Mouse (Mus musculus) c-Kit-positive CD71-negative TER-119-negative erythroid progenitor cells, embryonic 14.5 days (primary cell): ENCODE measurements at regions not wholly inside any gene's neighbourhood (a gene's known extent, or its start where the extent isn't known, plus 50 kb on each side); places are given as distances from the start of the nearest gene placed in this dataset.

ENCODE experiments used
- DNase-seq: peaks from one replicate; pipeline ENCODE4 v3.0.0-alpha.2; 2013; ENCODE audit warnings: low read depth

- DNase-seq: no peak
Measured at GRCm38 (mm10) chr7:72906536-72906935, 468.8 kb upstream of the Rgma start.

- no peak for DNase-seq
Measured at GRCm38 (mm10) chr7:72926772-72927380, 448.4 kb upstream of the Rgma start.

GRCm38 (mm10) chr7:72938842-72939241 is 436.5 kb upstream of the Rgma start:
- no peak for DNase-seq

- no peak for DNase-seq
Measured at GRCm38 (mm10) chr7:72947531-72947930, 427.8 kb upstream of the Rgma start.

GRCm38 (mm10) chr7:72948026-72948425 is 427.3 kb upstream of the Rgma start:
- no peak for DNase-seq

- DNase-seq: no peak
Measured at GRCm38 (mm10) chr7:72948666-72949065, 426.6 kb upstream of the Rgma start.

- no peak for DNase-seq
Measured at GRCm38 (mm10) chr7:72949886-72950285, 425.4 kb upstream of the Rgma start.

- no peak for DNase-seq
Measured at GRCm38 (mm10) chr7:72957674-72958073, 417.6 kb upstream of the Rgma start.

GRCm38 (mm10) chr7:72961321-72961720 is 414.0 kb upstream of the Rgma start:
- DNase-seq: no peak

GRCm38 (mm10) chr7:72962815-72963214 is 412.5 kb upstream of the Rgma start:
- DNase-seq: no peak

- no peak for DNase-seq
Measured at GRCm38 (mm10) chr7:72963908-72964307, 411.4 kb upstream of the Rgma start.

GRCm38 (mm10) chr7:72968193-72968592 is 407.1 kb upstream of the Rgma start:
- no peak for DNase-seq

GRCm38 (mm10) chr7:72971506-72972267 is 403.6 kb upstream of the Rgma start:
- DNase-seq: no peak

- DNase-seq: no peak
Measured at GRCm38 (mm10) chr7:72972397-72972796, 402.9 kb upstream of the Rgma start.

GRCm38 (mm10) chr7:72973771-72974170 is 401.5 kb upstream of the Rgma start:
- no peak for DNase-seq

- DNase-seq: no peak
Measured at GRCm38 (mm10) chr7:72974384-72974783, 400.9 kb upstream of the Rgma start.

- no peak for DNase-seq
Measured at GRCm38 (mm10) chr7:72990559-72991429, 384.5 kb upstream of the Rgma start.

GRCm38 (mm10) chr7:72998374-72998773 is 376.9 kb upstream of the Rgma start:
- DNase-seq: no peak

- no peak for DNase-seq
Measured at GRCm38 (mm10) chr7:73019151-73019550, 356.2 kb upstream of the Rgma start.

- no peak for DNase-seq
Measured at GRCm38 (mm10) chr7:73019764-73020354, 355.4 kb upstream of the Rgma start.

GRCm38 (mm10) chr7:73021786-73022185 is 353.5 kb upstream of the Rgma start:
- DNase-seq: no peak

GRCm38 (mm10) chr7:73025640-73026039 is 349.7 kb upstream of the Rgma start:
- DNase-seq: no peak
